Mouse (Mus musculus) heart, adult 2 months (tissue): ENCODE measurements around the gene Spred2.

Experiments
- CTCF ChIP-seq: fragments of 200-600 bp; IDR thresholded peaks from 2 replicates; pipeline ENCODE4 v1.8.1; 2022; ENCODE audit warnings: antibody characterized with exemption, mild to moderate bottlenecking, moderate library complexity
- POLR2A ChIP-seq: fragments of 200-500 bp; IDR thresholded peaks from 2 replicates; pipeline ENCODE4 v1.6.1; 2011; ENCODE audit warnings: mild to moderate bottlenecking, low read depth, low read length, control low read depth; ENCODE audit not compliant: insufficient read depth

GRCm38 (mm10) chr11:20059736-20060135 is 135.6 kb downstream of the Spred2 start:
- TF ChIP-seq CTCF (no peak), POLR2A (no peak)
